Mouse (Mus musculus): ENCODE results near the gene Fam234a.
"Not testable (repeated sequence)": the region's sequence is repeated elsewhere in the genome, so short reads cannot be mapped to it uniquely, and the experiment has no call there.

Fam234a gene

GRCm38 (mm10) chr17:26175248-26175647 lies 68.8 kb downstream of the Fam234a start:
- not testable (repeated sequence) for DNase-seq (ENCODE audit: low spot score in 2 of 2)

- DNase-seq (ENCODE audit: low spot score in 2 of 2), result no peak
Observed at GRCm38 (mm10) chr17:26168039-26168438, 76.0 kb downstream of the Fam234a start.

GRCm38 (mm10) chr17:26162736-26163135 lies 81.3 kb downstream of the Fam234a start:
- no peak for DNase-seq (ENCODE audit: low spot score in 2 of 2)

All from urinary bladder, adult 18-20 months (tissue).